Mouse (Mus musculus) liver, embryonic 14.5 days (tissue): Measurements from ENCODE around the gene Cmip. TPM values are rescaled to one million over a fixed set of nuclear protein-coding genes. Genes with fewer than 3 reads are reported as not detected.

Experiments used
- ATAC-seq: fragments of 200-750 bp; cut with Nextera tagmentation; 2 replicates; pipeline ENCODE4 v1.8.0; 2017; ENCODE audit warnings: moderate number of reproducible peaks, mild to moderate bottlenecking, moderate library complexity; ENCODE audit not compliant: insufficient read depth
- DNase-seq, 3 experiments: peaks; one replicate each; pipeline ENCODE4 v3.0.0-alpha.2; 2012 to 2013; ENCODE audit warnings: low read depth in 3 of 3, low spot score in 3 of 3
- H3K27ac ChIP-seq: fragments of 300-500 bp; sonication (generic); 2 replicates; pipeline ENCODE4 v1.5.1; 2014; ENCODE audit warnings: moderate library complexity, mild to moderate bottlenecking, control low read depth, inconsistent platforms
- H3K27me3 ChIP-seq: fragments of 300-500 bp; sonication (generic); 2 replicates; pipeline ENCODE4 v1.6.1; 2014; ENCODE audit warnings: mild to moderate bottlenecking, low read length, moderate library complexity; ENCODE audit not compliant: control insufficient read depth, insufficient read depth
- H3K36me3 ChIP-seq: fragments of 300-500 bp; sonication (generic); replicated peaks from 2 replicates; pipeline ENCODE4 v1.6.1; 2014; ENCODE audit warnings: low read depth; ENCODE audit not compliant: control insufficient read depth, insufficient read depth
- H3K4me1 ChIP-seq, 2 experiments: fragments of 200-500 bp in 1 of 2; fragments of 300-500 bp in 1 of 2; sonication (generic) in 1 of 2; replicated peaks; 2 replicates each; pipeline ENCODE4 v1.6.1; 2012 to 2014; ENCODE audit warnings: antibody characterized with exemption in 1 of 2, inconsistent platforms in 1 of 2, low read length in 1 of 2; ENCODE audit not compliant: control insufficient read depth in 2 of 2, insufficient read depth in 2 of 2
- H3K4me2 ChIP-seq: fragments of 300-500 bp; sonication (generic); 2 replicates; pipeline ENCODE4 v1.6.1; 2014; ENCODE audit warnings: low read depth, mild to moderate bottlenecking, control low read depth, moderate library complexity
- H3K4me3 ChIP-seq, 2 experiments: fragments of 200-500 bp in 1 of 2; fragments of 300-500 bp in 1 of 2; sonication (generic) in 1 of 2; 2 replicates each; pipeline ENCODE4 v1.5.1; 2012 to 2014; ENCODE audit warnings: low read depth in 2 of 2, low read length in 2 of 2, mild to moderate bottlenecking in 2 of 2, control low read depth in 1 of 2, inconsistent platforms in 1 of 2, moderate library complexity in 1 of 2; ENCODE audit not compliant: insufficient read depth in 1 of 2
- H3K9ac ChIP-seq: fragments of 300-500 bp; sonication (generic); replicated peaks from 2 replicates; pipeline ENCODE4 v1.6.1; 2014; ENCODE audit warnings: mild to moderate bottlenecking, control low read depth, moderate library complexity
- H3K9me3 ChIP-seq: fragments of 300-500 bp; sonication (generic); 2 replicates; pipeline ENCODE4 v1.6.1; 2016; ENCODE audit warnings: low read length, mixed read lengths; ENCODE audit not compliant: control insufficient read depth
- CTCF ChIP-seq: IDR thresholded peaks from 2 replicates; pipeline ENCODE4 v1.5.1; 2016; ENCODE audit warnings: antibody characterized with exemption, low read depth, control low read depth
- EP300 ChIP-seq: IDR thresholded peaks from 2 replicates; pipeline ENCODE4 v1.6.1; 2016; ENCODE audit warnings: antibody characterized with exemption, low read depth
- WGBS: fragments of 180-500 bp; shearing (Covaris S2); extraction: QIAGEN DNeasy Blood & Tissue Kit; methylation state at CpG from one replicate; pipeline ENCODE4 v1.1.7; 2014; ENCODE audit not compliant: insufficient replicate concordance; 5-methylcytosine and 5-hydroxymethylcytosine counted together
- polyA plus RNA-seq, 2 experiments: library from polyadenylated mRNA; depleted of rRNA in 1 of 2; stranded (reverse) in 1 of 2; unstranded in 1 of 2; fragments of >200 nt; fragmentation: Nextera tagmentation in 1 of 2; extraction: Ambion mirVana in 1 of 2; gene quantifications; 2 replicates each; pipeline versions ENCODE4 v1.2.1 to v1.2.3; 2012 to 2014

Cmip gene
- polyA plus RNA-seq, 2 experiments = 6.7 to 10.4 TPM

- 85% methylated on average over 8 of the region's 8 CpGs for whole genome bisulfite sequencing
- Histone ChIP-seq H3K4me1 (no peaks in the 10 kb centered on the region; a peak in 1 of 4 replicates), H3K36me3 (no peaks in the 10 kb centered on the region), H3K9me3 (no peaks in the 10 kb centered on the region), H3K27me3 (no peaks in the 10 kb centered on the region), H3K27ac (no peak overlapping the region), H3K9ac (no peak overlapping the region), H3K4me3 (no peak overlapping the region), H3K4me2 (no peak overlapping the region)
- no peak for ATAC-seq
- no peak for TF ChIP-seq CTCF
- TF ChIP-seq EP300 = no peak
- DNase-seq = no peak
Measured at GRCm38 (mm10) chr8:117399229-117399628, 142.4 kb downstream of the Cmip start.

DNA sequence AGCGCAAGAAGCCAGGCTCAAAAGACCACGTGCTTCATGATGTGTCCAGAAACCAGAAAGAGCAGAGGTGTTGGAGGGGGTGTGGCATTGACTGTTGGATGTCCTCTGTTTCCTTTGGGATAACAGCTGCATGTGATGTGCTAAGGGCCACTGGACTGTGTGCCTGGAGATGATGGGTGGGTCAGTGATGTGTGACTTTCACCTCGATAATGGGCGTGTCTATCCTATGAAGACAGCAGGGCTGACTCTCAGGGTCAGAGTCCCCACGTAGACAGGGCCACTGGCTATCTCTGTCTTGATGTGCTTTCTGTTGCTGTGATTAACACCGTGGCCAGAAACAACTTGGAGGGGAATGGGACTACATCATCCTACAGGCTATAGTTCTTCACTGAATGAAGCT lies 144.0 kb downstream of the Cmip start:
- TF ChIP-seq CTCF (no peak), EP300 (no peak)
- H3K27ac ChIP-seq = no peak overlapping the region
- no peak for ATAC-seq
- DNase-seq = no peak
- H3K9ac ChIP-seq = no peak overlapping the region
- no peaks in the 10 kb centered on the region; a peak in 1 of 4 replicates for H3K4me1 ChIP-seq
- H3K4me3 ChIP-seq = no peak overlapping the region
- no peaks in the 10 kb centered on the region for H3K27me3 ChIP-seq
- H3K4me2 ChIP-seq = no peak overlapping the region
- H3K9me3 ChIP-seq = no peaks in the 10 kb centered on the region
- WGBS = 71% methylated on average over 6 of the region's 6 CpGs
- H3K36me3 ChIP-seq = no peaks in the 10 kb centered on the region

GRCm38 (mm10) chr8:117401880-117402279 lies 145.0 kb downstream of the Cmip start:
- Histone ChIP-seq H3K27ac (no peak overlapping the region), H3K4me2 (no peak overlapping the region), H3K36me3 (no peaks in the 10 kb centered on the region), H3K9ac (no peak overlapping the region), H3K4me1 (no peaks in the 10 kb centered on the region; a peak in 1 of 4 replicates), H3K27me3 (no peaks in the 10 kb centered on the region), H3K4me3 (no peak overlapping the region), H3K9me3 (no peaks in the 10 kb centered on the region)
- DNase-seq (no peak), ATAC-seq (no peak)
- TF ChIP-seq CTCF = no peak
- TF ChIP-seq EP300 = no peak
- 88% methylated on average over 14 of the region's 14 CpGs for WGBS

- no peak overlapping the region for H3K9ac ChIP-seq
- H3K4me3 ChIP-seq = no peak overlapping the region
- no peaks in the 10 kb centered on the region for H3K27me3 ChIP-seq
- no peak overlapping the region for H3K27ac ChIP-seq
- no peak for TF ChIP-seq CTCF
- no peak for TF ChIP-seq EP300
- no peak overlapping the region for H3K4me2 ChIP-seq
- DNase-seq = no peak
- 76% methylated on average over 9 of the region's 9 CpGs for WGBS
- H3K36me3 ChIP-seq = no peaks in the 10 kb centered on the region
- ATAC-seq = no peak
- H3K4me1 ChIP-seq = no peaks in the 10 kb centered on the region; a peak in 1 of 4 replicates
- H3K9me3 ChIP-seq = no peaks in the 10 kb centered on the region
Measured at GRCm38 (mm10) chr8:117402911-117403704, 146.2 kb downstream of the Cmip start.

DNA sequence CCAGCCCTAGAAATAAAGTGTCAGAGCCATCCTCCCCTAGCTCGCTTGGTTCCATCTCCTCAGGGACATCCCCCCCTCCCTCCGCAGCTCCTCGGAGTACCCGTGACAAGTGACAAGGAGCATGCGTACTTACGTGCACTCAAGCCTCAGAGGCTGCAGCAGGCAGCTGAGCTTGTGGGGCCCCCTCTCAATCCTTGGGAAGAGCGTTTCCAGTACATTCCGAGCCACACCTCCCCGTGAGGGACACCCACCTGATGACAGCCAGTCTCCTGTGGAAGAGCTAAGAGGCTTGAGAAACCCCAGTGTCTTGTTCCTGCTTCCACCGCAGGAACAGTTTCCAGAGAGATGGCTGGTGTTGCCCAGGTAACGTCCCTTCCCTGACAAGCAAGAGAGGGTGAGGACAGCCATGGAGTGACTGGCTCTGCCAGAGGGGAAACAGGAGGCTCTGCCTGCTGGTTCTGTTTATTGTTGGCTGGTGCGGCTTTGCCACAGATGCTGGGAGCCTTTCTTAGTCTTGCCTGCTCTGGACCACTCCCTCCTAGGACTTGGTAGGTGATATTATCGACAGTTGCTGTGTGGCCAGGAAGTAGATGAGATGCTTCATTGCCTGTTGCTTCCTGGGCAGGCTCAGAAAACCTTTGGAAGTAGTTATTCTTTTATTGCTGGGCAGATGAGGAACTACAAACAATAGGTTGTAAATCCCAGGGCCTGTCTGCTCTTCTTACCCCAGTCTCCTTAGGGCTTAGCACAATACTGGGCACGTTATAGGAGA lies 147.0 kb downstream of the Cmip start:
- Histone ChIP-seq H3K9me3 (no peaks in the 10 kb centered on the region), H3K4me2 (no peak overlapping the region), H3K27ac (no peak overlapping the region), H3K4me3 (no peak overlapping the region), H3K27me3 (no peaks in the 10 kb centered on the region), H3K4me1 (no peaks in the 10 kb centered on the region; a peak in 1 of 4 replicates), H3K9ac (no peak overlapping the region), H3K36me3 (no peaks in the 10 kb centered on the region)
- TF ChIP-seq CTCF = no peak
- no peak for TF ChIP-seq EP300
- WGBS = 56% methylated on average over 14 of the region's 14 CpGs
- DNase-seq = no peak
- ATAC-seq = no peak
